Mouse (Mus musculus) neural tube, embryonic 11.5 days (tissue): ENCODE measurements at regions not wholly inside any gene's neighbourhood (a gene's known extent, or its start where the extent isn't known, plus 50 kb on each side); places are given as distances from the start of the nearest gene placed in this dataset.
A peak's percentile ranks its signal among the peaks of the same experiment; 100 is the strongest.

Experiments
- ATAC-seq: fragments of 200-750 bp; cut with Nextera tagmentation; 2 replicates; pipeline ENCODE4 v1.8.0; 2017; ENCODE audit warnings: moderate number of reproducible peaks, mild to moderate bottlenecking, moderate TSS enrichment, moderate library complexity; ENCODE audit not compliant: insufficient read depth, low FRiP score, low TSS enrichment
- DNase-seq: peaks from one replicate; pipeline ENCODE4 v3.0.0-alpha.2; 2015; ENCODE audit warnings: low spot score
- H3K27ac ChIP-seq: fragments of 300-500 bp; sonication (generic); 2 replicates; pipeline ENCODE4 v1.5.1; 2014; ENCODE audit warnings: low read depth, mild to moderate bottlenecking, low read length
- H3K27me3 ChIP-seq: fragments of 300-500 bp; sonication (generic); 2 replicates; pipeline ENCODE4 v1.6.1; 2014; ENCODE audit warnings: mild to moderate bottlenecking, low read length, mixed read lengths; ENCODE audit not compliant: control insufficient read depth, insufficient read depth
- H3K36me3 ChIP-seq: fragments of 300-500 bp; sonication (generic); 2 replicates; pipeline ENCODE4 v1.6.1; 2014; ENCODE audit warnings: mild to moderate bottlenecking, low read length, moderate library complexity, mixed read lengths; ENCODE audit not compliant: control insufficient read depth, insufficient read depth
- H3K4me1 ChIP-seq: fragments of 300-500 bp; sonication (generic); 2 replicates; pipeline ENCODE4 v1.6.1; 2014; ENCODE audit warnings: low read length, mixed read lengths; ENCODE audit not compliant: control insufficient read depth, insufficient read depth
- H3K4me2 ChIP-seq: fragments of 300-500 bp; sonication (generic); 2 replicates; pipeline ENCODE4 v1.6.1; 2014; ENCODE audit warnings: low read depth, mild to moderate bottlenecking, moderate library complexity
- H3K4me3 ChIP-seq: fragments of 300-500 bp; sonication (generic); 2 replicates; pipeline ENCODE4 v1.5.1; 2014; ENCODE audit warnings: low read depth, low read length
- H3K9ac ChIP-seq: fragments of 300-500 bp; sonication (generic); 2 replicates; pipeline ENCODE4 v1.6.1; 2014; ENCODE audit warnings: mild to moderate bottlenecking, low read length
- H3K9me3 ChIP-seq: fragments of 300-500 bp; sonication (generic); 2 replicates; pipeline ENCODE4 v1.6.1; 2016; ENCODE audit warnings: low read length; ENCODE audit not compliant: control insufficient read depth
- WGBS: fragments of 180-500 bp; shearing (Covaris S2); extraction: QIAGEN DNeasy Blood & Tissue Kit; methylation state at CpG from one replicate; pipeline ENCODE4 v1.1.7; 2014; 5-methylcytosine and 5-hydroxymethylcytosine counted together

DNA sequence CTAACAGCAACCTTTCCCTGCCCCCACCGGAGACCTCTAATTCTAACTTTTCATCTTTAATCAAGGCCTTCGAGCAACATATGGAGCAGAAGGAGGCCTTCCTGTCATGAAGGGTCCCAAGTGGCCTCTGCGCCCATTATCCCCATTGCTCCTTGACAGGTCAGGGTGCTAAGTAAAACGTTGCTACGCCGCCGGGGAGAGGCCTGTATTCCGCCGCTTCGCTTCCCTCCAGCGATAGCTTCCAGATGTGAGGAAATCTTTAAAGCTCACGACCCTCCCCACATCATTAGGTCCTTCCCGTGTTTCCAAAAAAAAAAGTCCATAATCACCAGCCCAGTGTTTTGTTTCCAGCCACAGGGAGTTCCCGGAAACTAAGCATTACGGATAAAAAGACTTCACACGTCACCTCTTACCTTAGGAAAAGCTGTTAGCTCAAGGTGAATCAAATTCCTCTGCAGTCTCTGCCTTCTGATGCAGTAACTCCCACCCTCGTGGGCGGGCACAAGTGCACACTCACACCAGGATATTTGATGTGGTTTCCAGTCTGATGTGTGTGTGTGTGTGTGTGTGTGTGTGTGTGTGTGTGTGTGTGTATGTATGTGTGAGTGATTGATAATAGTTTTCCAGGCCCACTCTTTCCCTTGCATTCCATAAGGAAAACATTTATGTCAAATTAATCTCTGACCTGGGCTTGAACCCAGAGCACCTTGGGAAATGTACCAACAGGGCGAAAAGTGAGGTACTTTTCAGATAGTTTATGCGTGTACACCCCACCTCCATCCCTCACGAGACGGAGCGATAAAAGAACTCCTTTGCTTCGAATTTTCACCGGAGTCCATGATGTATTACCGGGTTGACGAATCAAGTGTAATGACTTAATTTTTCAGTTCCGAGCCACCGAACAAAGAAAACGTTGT, 107.5 kb downstream of the Gm45692 start:
- Histone ChIP-seq H3K27me3 (no peaks in the 10 kb centered on the region), H3K9ac (no peak overlapping the region), H3K9me3 (no peaks in the 10 kb centered on the region), H3K27ac (no peak overlapping the region), H3K4me2 (no peak overlapping the region), H3K36me3 (no peaks in the 10 kb centered on the region), H3K4me1 (no peaks in the 10 kb centered on the region), H3K4me3 (no peak overlapping the region)
- DNase-seq (peak; percentile 40), ATAC-seq (no peak)
- 58% methylated on average over 30 of the region's 30 CpGs for WGBS

DNA sequence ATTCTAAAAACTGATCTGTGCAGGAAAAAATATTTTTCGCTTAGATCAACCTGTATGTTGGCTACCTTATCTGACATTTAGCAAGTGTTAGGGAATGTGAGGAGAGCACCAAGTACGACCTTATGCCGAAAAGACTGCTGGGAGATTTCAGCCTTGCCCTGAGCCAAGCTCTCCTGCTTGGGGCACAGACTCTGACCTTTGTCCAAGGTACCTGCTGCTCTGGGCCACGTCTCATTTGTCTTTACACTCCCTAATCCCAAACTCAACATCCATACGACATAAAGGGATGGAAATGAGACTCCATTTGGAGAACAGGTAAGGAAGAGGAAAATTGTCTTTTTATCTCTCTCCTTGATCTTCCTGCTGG, 108.2 kb downstream of the Gm45692 start:
- Histone ChIP-seq H3K4me1 (no peaks in the 10 kb centered on the region), H3K9ac (no peak overlapping the region), H3K4me3 (no peak overlapping the region), H3K9me3 (no peaks in the 10 kb centered on the region), H3K27me3 (no peaks in the 10 kb centered on the region), H3K36me3 (no peaks in the 10 kb centered on the region), H3K27ac (no peak overlapping the region), H3K4me2 (no peak overlapping the region)
- DNase-seq (no peak), ATAC-seq (no peak)
- 60% methylated on average over 5 of the region's 5 CpGs for WGBS

DNA sequence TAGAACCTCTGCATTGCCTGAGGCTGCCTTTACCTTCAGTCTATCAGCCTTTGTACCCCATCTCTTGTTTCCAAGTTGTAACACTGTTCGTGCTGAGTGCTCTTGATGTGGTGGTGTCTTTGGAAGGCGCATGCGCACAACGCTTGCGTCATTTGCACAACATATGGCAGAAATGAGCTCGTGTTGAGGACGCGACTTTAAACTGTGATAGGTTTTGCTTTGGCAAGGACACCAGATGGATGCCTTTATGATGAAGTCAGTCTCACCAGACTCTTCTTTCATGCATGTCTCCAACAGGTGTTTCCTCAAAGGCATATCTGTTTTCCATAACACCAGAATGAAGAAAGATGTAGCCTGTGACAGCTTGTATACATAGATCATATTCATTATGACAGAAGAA, 110.2 kb downstream of the Gm45692 start:
- H3K27ac ChIP-seq, result no peak overlapping the region
- H3K4me2 ChIP-seq, result no peak overlapping the region
- ATAC-seq, result no peak
- 83% methylated on average over 8 of the region's 8 CpGs for WGBS
- H3K27me3 ChIP-seq, result no peaks in the 10 kb centered on the region
- no peaks in the 10 kb centered on the region for H3K36me3 ChIP-seq
- H3K9me3 ChIP-seq, result no peaks in the 10 kb centered on the region
- H3K4me1 ChIP-seq, result no peaks in the 10 kb centered on the region
- H3K9ac ChIP-seq, result no peak overlapping the region
- no peak overlapping the region for H3K4me3 ChIP-seq
- DNase-seq, result no peak

DNA sequence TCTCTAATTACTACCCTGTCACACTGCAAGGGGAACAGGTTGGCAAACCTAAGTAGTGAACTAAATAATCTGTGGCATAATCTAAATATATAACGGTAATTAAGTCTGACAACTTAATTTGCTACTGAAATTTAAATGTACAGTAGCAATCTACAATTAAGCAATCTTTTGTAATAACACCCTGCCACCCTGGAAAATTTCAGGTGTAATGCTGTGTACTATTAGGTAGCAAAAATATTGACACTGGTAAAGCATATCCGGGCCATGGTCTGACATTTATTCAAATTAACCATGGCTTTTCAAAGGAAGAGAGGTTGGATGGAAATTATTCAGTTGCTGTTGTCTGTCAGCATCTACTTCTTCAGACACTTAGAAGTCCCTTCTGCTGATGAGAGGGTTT, 119.7 kb downstream of the Gm45692 start:
- Histone ChIP-seq H3K4me2 (no peak overlapping the region), H3K27ac (no peak overlapping the region), H3K36me3 (no peaks in the 10 kb centered on the region), H3K9ac (no peak overlapping the region), H3K27me3 (no peaks in the 10 kb centered on the region), H3K4me1 (no peaks in the 10 kb centered on the region), H3K9me3 (no peaks in the 10 kb centered on the region), H3K4me3 (no peak overlapping the region)
- WGBS, result 95% methylated on average over 2 of the region's 2 CpGs
- ATAC-seq, result no peak
- DNase-seq, result no peak

DNA sequence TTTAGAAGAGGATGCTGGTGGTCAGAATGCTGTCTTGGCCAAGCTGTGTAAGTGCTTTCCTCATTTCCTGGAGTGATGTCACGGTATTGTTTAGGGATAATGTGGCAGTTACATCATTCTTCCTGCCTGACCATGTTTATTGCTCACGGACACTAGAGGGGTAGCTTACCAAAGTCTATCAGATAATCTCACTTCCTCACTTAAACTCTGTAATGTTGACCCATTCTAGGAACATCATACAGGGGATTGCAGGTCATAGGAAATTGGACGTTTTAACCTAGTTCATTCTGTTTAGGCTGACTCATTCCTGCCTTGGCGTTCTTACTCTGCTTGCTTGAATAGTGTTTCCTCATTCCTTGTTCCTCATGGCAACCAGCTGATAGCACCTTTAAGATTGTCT, 120.3 kb downstream of the Gm45692 start:
- no peak overlapping the region for H3K9ac ChIP-seq
- H3K9me3 ChIP-seq, result no peaks in the 10 kb centered on the region
- no peaks in the 10 kb centered on the region for H3K27me3 ChIP-seq
- no peak overlapping the region for H3K27ac ChIP-seq
- DNase-seq (no peak), ATAC-seq (no peak)
- H3K4me3 ChIP-seq, result no peak overlapping the region
- no peaks in the 10 kb centered on the region for H3K36me3 ChIP-seq
- WGBS, result 73% methylated on average over 4 of the region's 4 CpGs
- H3K4me2 ChIP-seq, result no peak overlapping the region
- H3K4me1 ChIP-seq, result no peaks in the 10 kb centered on the region

DNA sequence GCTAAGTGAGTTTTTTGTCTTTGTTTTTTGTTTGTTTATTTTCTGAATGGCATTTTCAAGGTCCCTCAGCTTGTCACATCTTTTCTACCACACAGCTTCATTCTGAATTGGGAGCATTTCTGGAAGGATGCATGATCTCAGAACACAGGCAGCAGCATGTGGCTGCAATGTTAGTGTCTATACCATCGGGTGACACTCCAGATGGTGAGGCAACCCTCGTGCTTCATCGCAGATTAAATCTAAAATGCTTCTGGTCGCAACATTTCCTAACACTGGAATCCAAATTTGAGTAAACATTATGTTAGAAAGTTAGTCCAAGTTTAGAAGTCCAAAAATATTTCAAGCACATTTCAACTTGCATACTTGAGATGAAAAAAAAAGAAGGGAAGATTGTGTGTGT, 124.4 kb downstream of the Gm45692 start:
- H3K4me2 ChIP-seq, result no peak overlapping the region
- no peaks in the 10 kb centered on the region for H3K36me3 ChIP-seq
- 82% methylated on average over 4 of the region's 4 CpGs for WGBS
- no peak overlapping the region for H3K9ac ChIP-seq
- H3K4me1 ChIP-seq, result no peaks in the 10 kb centered on the region
- no peaks in the 10 kb centered on the region for H3K27me3 ChIP-seq
- H3K9me3 ChIP-seq, result no peaks in the 10 kb centered on the region
- no peak for ATAC-seq
- DNase-seq, result no peak
- no peak overlapping the region for H3K27ac ChIP-seq
- no peak overlapping the region for H3K4me3 ChIP-seq

DNA sequence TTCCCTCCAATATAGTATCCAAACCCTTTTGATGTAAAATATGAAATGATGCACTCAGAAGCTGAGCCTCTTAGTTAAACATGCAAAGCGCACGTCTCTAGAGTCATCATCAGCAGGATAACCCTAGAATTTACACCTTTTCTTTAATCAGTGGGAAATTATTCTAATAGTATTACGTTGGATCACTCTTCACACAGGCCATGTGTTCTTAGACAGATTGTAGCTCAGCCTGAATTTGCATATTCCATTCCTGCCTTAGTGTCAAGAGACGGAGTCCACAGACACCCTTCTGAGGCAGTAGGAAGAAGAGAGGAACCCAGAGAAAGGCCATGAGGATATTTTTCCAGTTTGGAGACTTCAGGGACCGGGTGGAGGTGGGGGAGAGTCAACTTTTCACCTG, 125.0 kb downstream of the Gm45692 start:
- DNase-seq (no peak), ATAC-seq (no peak)
- WGBS, result 86% methylated on average over 5 of the region's 5 CpGs
- Histone ChIP-seq H3K4me2 (no peak overlapping the region), H3K9ac (no peak overlapping the region), H3K4me1 (no peaks in the 10 kb centered on the region), H3K27me3 (no peaks in the 10 kb centered on the region), H3K27ac (no peak overlapping the region), H3K36me3 (no peaks in the 10 kb centered on the region), H3K4me3 (no peak overlapping the region), H3K9me3 (no peaks in the 10 kb centered on the region)

DNA sequence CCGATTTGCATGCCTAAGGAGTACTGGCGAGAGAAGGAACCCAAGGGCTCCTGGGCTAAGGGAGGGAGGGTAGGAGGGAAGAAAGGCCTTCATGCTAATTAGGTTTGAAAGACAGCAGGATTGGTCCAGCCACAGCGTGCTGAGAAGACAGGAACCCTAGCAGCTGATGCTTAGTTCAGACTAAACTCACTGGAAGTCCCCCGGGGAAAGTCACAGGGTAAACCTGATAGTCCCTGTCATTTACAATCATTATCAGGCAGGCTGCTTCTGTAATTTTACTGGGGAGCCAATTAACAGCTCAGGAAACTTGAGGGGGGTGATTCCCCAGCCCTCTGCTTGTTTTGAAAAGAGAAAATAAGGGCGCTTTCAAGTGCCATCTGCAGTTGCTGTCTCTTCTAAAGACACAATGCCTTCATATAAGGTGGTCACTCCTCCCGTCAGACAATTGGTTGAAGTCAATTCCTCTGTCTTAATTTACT, 135.9 kb downstream of the Gm45692 start:
- Histone ChIP-seq H3K27ac (no peak overlapping the region), H3K27me3 (no peaks in the 10 kb centered on the region), H3K36me3 (no peaks in the 10 kb centered on the region), H3K9me3 (peaks cover 3% of the 10 kb centered on the region; the same call in 1 of the 2 replicates), H3K4me2 (no peak overlapping the region), H3K4me3 (no peak overlapping the region), H3K4me1 (no peaks in the 10 kb centered on the region), H3K9ac (no peak overlapping the region)
- 9% methylated on average over 6 of the region's 6 CpGs for WGBS
- no peak for ATAC-seq
- no peak for DNase-seq

DNA sequence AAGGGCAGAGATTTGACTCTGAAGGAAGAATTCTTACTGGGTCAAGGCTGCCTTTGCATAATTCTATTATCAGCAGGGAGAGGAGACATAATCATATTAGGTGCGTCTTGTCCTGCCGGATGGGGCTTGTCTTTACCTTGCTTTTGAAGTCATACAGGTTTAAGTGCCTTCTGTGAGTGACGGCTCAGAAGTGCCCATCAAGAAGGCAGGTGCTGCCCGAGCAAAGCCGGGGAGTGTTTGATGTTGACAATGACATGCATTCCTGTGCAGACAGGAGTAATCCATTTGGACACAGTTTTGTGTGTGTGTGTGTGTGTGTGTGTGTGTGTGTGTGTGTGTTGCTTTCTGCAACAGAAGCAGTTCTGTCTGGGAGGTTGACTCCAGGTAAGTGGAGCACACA, 141.0 kb downstream of the Gm45692 start:
- WGBS, result 64% methylated on average over 5 of the region's 5 CpGs
- DNase-seq, result no peak
- H3K4me1 ChIP-seq, result no peaks in the 10 kb centered on the region

More for the DNA sequence above, 141.0 kb downstream of the Gm45692 start:
- Histone ChIP-seq H3K36me3 (no peaks in the 10 kb centered on the region), H3K4me3 (no peak overlapping the region), H3K9ac (no peak overlapping the region), H3K27ac (no peak overlapping the region), H3K27me3 (no peaks in the 10 kb centered on the region), H3K4me2 (no peak overlapping the region), H3K9me3 (no peaks in the 10 kb centered on the region)
- no peak for ATAC-seq
